Mouse (Mus musculus) subcutaneous adipose tissue, adult 2 months (tissue): ENCODE results near the gene Slc50a1. TPM values are rescaled to one million over a fixed set of nuclear protein-coding genes. Genes with fewer than 3 reads are reported as not detected.

ENCODE experiments used
- polyA plus RNA-seq: library from polyadenylated mRNA; depleted of rRNA; stranded (reverse); fragments of >200 nt; gene quantifications from 2 replicates; pipeline ENCODE4 v1.2.3, GENCODE M21; 2012; ENCODE audit warnings: low replicate concordance; rRNA removed

Slc50a1 gene
- polyA plus RNA-seq, result 187 and 197 TPM in 2 replicates

DNA sequence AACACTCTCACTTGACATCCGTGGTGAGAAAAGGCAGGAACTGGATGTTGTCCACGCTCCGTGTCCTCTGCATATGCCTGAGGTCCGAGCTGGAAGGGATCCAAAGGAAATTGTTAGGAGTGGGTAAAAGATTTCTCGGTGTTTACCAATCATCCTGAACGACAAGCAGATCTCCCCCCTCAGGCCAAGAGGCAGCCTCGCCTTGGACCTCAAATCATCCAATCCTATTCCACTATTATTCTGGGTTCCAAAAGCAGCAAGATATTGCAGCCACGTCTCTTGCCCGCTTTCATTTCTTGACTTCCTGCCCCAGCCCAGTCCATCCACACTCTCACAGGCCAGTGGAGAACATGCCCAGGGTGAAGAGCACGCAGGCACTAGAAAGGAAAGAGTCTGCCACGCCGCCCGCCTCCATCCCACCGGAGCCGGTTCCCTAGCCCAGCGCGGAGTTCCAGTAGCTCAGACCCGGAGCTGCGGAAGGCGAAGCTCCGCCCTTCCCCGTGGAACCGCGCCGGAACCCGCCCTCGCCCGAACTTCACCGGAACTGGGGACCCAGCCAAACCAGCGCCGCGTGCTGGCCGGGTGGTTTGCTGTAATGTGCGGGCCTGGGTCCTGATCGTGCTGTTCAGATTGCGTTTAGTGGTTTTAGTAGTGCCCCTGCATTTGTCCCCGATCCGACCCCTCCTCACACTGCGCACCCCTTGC lies at the start of gene Slc50a1:
Gene Slc50a1 (minus strand): TSS at position 520 of the 705 bp plus-strand sequence.

DNA sequence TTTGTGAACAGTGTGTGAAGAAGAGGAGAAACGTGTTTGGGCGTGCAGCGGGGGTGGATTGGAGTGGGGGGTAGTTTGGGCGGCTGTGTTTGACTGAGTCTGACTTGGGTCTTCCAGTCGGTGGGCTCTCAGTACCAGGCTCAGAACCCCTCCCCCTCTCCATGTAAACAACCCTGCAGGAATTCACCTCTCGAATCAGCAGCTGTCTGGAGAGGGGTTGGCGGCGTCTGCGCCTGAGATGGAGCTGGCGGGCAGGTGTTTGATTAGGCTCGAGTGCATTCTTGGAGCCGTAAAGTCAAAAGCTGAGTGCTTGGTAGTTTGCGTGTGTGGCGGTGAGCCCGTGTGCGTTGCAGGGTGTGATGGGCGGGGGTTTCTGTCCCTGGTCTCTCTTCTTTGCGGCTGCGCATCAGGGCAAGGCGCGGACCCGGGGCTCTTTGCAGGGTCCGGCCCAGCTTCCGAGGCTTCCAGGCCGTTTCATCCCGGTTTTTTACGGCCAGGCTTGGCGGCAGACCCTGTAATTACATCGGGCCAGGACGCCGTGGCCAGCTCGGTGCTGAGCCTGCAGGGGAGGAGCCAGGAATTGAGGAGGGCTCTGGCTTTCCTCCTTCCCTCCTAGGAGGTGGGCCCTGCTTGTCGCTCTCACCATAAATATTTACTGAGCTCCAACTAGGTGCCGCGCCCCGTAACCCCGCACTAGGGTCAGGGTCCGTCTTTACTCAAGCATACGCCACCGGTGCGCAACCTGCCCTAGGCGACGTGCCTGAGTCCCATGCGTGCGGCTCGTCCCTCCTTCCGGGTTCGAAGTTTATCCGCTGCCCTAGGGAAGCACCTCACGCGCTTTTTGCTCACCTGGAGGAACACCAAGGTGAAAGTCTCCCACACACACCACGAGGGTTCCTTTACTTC lies 10.5 kb upstream of the Slc50a1 start, which contains the start of gene Efna1:
Gene Efna1 (minus strand): TSS at position 537 of the 906 bp plus-strand sequence.

DNA sequence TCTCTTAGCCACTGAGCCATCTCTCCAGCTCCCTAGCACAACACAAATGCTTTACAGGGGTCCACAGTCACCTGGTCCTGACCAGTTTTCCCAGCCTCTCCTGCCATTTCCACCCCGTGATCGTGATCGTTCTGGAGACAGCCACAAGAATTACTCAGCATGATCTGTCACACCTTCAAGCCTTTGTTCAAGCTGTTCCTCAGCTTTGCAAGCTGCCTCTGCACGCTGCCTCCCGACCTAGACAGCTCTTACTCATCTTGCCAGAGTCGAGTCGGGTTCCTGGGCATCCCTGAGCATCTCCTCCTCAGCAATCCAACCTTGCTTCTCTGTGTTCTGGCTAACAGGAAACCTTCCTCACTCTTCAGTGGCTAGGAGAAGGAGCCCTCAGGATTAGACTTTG lies 11.3 kb downstream of the Slc50a1 start, which contains the start of gene Dpm3:
Gene Dpm3 (plus strand): TSS at position 283 of the 400 bp plus-strand sequence.

DNA sequence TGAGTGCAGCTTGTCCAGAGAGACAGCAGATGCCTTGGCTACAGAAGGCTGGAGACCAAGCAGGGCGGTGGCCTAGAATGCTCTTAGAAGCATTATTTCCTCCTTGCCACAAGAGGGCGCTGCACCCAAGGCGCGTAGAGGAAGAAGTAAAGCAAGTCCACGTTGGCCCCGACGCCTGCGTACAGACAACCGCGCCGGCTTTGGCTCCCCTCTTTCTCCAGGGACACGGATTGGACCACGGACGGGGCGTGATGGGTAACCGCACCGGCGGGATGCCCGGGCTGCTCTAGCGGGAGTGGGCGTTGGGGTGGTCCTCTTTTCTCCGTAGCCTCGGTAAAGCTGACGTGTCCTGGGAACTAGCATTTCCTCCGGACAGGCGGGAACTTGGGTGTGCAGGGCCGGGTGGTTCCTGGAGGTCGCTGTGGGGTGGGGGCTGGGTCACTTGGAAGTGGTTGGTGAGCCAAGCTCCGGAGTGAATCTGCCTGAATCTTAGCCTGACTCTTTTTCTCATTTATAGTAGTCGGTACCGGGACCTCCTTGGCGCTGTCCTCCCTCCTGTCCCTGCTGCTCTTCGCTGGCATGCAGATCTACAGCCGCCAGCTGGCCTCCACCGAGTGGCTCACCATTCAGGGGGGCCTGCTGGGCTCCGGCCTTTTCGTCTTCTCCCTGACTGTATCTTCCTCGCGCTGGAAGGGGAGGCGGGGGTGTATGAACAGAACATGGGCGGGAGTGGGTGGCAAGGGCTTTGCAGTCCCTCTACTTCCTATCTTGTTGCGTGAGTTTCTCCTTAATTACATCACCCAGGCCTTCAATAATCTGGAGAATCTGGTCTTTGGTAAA lies 23.9 kb downstream of the Slc50a1 start, which contains the start of gene Trim46:
Gene Trim46 (minus strand): TSS at position 49 of the 840 bp plus-strand sequence.

DNA sequence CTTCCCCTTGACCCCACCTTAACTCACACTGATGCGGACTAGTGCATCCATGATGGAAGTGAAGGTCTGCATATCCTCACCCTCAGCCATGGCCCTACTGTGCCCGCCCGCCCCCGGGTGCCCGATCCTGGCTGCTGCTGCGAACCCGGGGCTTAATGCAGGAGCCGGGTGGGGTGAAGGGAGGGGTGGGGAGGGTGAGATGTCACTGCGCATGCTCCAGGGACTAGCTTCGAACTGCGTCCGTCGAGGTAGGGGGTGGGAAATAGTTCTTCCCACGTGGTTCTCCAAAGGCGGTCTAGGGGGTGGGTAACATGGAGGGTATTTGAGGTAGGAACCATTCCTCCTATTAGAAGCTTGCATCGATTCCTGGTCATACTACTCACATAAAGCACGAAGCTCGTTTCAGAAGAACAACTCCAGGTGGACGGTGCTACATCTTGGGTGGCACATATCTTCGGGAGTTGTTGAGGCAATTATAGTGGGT lies 24.6 kb downstream of the Slc50a1 start, which contains the start of gene Krtcap2:
Gene Krtcap2 (plus strand): TSS at position 279 of the 484 bp plus-strand sequence.

DNA sequence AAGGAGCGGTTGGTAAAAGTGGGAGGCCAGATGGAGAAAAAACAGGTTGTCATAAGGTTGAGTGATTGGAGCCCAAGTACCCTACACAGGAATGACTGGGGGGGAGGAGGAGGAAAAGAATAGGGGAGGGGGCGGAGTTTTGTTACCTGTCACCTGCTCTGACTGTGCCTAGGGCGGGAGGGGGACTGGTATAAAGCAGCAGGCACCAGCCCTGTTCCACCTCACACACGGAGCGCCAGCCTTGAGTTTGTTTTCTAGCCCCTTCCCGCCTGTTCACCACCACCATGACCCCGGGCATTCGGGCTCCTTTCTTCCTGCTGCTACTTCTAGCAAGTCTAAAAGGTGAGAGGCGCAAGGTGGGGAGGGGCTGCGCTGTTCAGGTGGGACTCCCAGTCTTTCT lies 41.5 kb downstream of the Slc50a1 start, which contains the start of gene Muc1:
Gene Muc1 (plus strand): TSS at position 222 of the 400 bp plus-strand sequence.

DNA sequence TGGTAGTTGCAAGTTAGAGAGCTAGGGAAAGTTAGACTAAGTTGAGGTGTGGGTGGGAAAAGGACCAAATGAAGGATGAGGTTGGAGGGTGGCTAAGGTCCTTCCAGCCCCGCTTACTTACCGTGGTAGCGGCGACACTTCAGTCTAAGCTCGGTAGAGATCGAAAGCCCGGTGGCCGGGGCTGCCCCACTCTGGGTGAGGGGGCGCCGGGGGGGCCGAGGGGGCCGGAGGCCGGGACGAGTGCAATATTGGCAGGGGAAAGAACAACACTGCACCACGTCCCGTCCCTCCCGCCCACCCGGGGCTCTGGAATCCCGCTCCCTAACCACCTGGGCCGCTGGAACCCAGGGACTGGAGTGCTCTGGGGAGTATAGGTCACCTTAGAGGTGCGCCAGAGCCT lies 43.5 kb downstream of the Slc50a1 start, which contains the start of gene Mtx1:
Gene Mtx1 (minus strand): TSS at position 189 of the 400 bp plus-strand sequence.

Other genes starting within 250 kb of the Slc50a1 start
- gene Rusc1, start 177.3 kb downstream of the Slc50a1 start, polyA plus RNA-seq, result 34.6 and 53.0 TPM in 2 replicates
- not detected in 2 replicates for gene Gm43738, start 169.5 kb downstream of the Slc50a1 start, polyA plus RNA-seq
- gene Fdps, start 168.6 kb downstream of the Slc50a1 start, polyA plus RNA-seq, result 79.2 and 117 TPM in 2 replicates
- gene Pklr, start 134.4 kb downstream of the Slc50a1 start, polyA plus RNA-seq, result 1.9 TPM in 1 of 2 replicates, not detected in the other
- gene Hcn3, start 110.4 kb downstream of the Slc50a1 start, polyA plus RNA-seq, result 0.11 and 1.8 TPM in 2 replicates
- gene Clk2, start 105.8 kb downstream of the Slc50a1 start, polyA plus RNA-seq, result 52.1 and 101 TPM in 2 replicates
- 176 and 177 TPM in 2 replicates for gene Scamp3, start 93.1 kb downstream of the Slc50a1 start, polyA plus RNA-seq
- gene Fam189b, start 87.4 kb downstream of the Slc50a1 start, polyA plus RNA-seq, result 30.0 and 81.4 TPM in 2 replicates
- gene Gba, start 67.6 kb downstream of the Slc50a1 start, polyA plus RNA-seq, result 119 and 134 TPM in 2 replicates
- gene Thbs3, start 55.4 kb downstream of the Slc50a1 start, polyA plus RNA-seq, result 55.5 and 268 TPM in 2 replicates
- gene Mtx1, start 43.5 kb downstream of the Slc50a1 start, polyA plus RNA-seq, result 170 and 192 TPM in 2 replicates
- 2.8 and 52.8 TPM in 2 replicates for gene Muc1, start 41.5 kb downstream of the Slc50a1 start, polyA plus RNA-seq
- gene Krtcap2, start 24.6 kb downstream of the Slc50a1 start, polyA plus RNA-seq, result 112 and 194 TPM in 2 replicates
- 5.0 and 16.6 TPM in 2 replicates for gene Trim46, start 24.3 kb downstream of the Slc50a1 start, polyA plus RNA-seq
- 369 and 505 TPM in 2 replicates for gene Dpm3, start 11.2 kb downstream of the Slc50a1 start, polyA plus RNA-seq
- 42.8 and 59.6 TPM in 2 replicates for gene Efna1, start 10.6 kb upstream of the Slc50a1 start, polyA plus RNA-seq
- 0.56 and 5.8 TPM in 2 replicates for gene Efna3, start 52.4 kb upstream of the Slc50a1 start, polyA plus RNA-seq
- gene Efna4, start 67.5 kb upstream of the Slc50a1 start, polyA plus RNA-seq, result 3.7 and 48.7 TPM in 2 replicates
- 211 and 374 TPM in 2 replicates for gene Adam15, start 79.4 kb upstream of the Slc50a1 start, polyA plus RNA-seq
- gene Dcst2, start 91.4 kb upstream of the Slc50a1 start, polyA plus RNA-seq, result 2.2 and 6.3 TPM in 2 replicates
- 1.1 and 4.6 TPM in 2 replicates for gene Dcst1, start 94.7 kb upstream of the Slc50a1 start, polyA plus RNA-seq
- gene Zbtb7b, start 124.2 kb upstream of the Slc50a1 start, polyA plus RNA-seq, result 69.1 and 111 TPM in 2 replicates
- gene Lenep, start 132.2 kb upstream of the Slc50a1 start, polyA plus RNA-seq, result 0.24 TPM in 1 of 2 replicates, not detected in the other
- 62.8 and 93.5 TPM in 2 replicates for gene Flad1, start 141.3 kb upstream of the Slc50a1 start, polyA plus RNA-seq
- gene Cks1b, start 147.8 kb upstream of the Slc50a1 start, polyA plus RNA-seq, result 46.2 and 57.2 TPM in 2 replicates
- 109 and 199 TPM in 2 replicates for gene Shc1, start 147.9 kb upstream of the Slc50a1 start, polyA plus RNA-seq
- 30.5 and 69.3 TPM in 2 replicates for gene Pygo2, start 159.6 kb upstream of the Slc50a1 start, polyA plus RNA-seq
- gene Pbxip1, start 166.1 kb upstream of the Slc50a1 start, polyA plus RNA-seq, result 53.4 and 121 TPM in 2 replicates
- gene Pmvk, start 184.0 kb upstream of the Slc50a1 start, polyA plus RNA-seq, result 67.3 and 96.9 TPM in 2 replicates
- 1.0 and 33.0 TPM in 2 replicates for gene Kcnn3, start 249.6 kb upstream of the Slc50a1 start, polyA plus RNA-seq